Mouse (Mus musculus) myocyte (in vitro differentiated cells): ENCODE measurements around the gene Trim37.

Experiments
- CEBPB ChIP-seq: IDR thresholded peaks from 2 replicates; pipeline ENCODE4 v1.6.1; 2011; ENCODE audit warnings: mild to moderate bottlenecking, moderate library complexity; ENCODE audit not compliant: poor library complexity, insufficient read depth, severe bottlenecking
- E2F4 ChIP-seq: IDR thresholded peaks from one replicate; pipeline ENCODE4 v1.6.1; 2011; ENCODE audit warnings: mild to moderate bottlenecking, control low read depth, moderate library complexity; ENCODE audit not compliant: insufficient read depth
- MAX ChIP-seq: IDR thresholded peaks from one replicate; pipeline ENCODE4 v1.6.1; 2011; ENCODE audit warnings: low read depth, mild to moderate bottlenecking, control low read depth
- MYOD1 ChIP-seq, 3 experiments: IDR thresholded peaks; one replicate each; pipeline ENCODE4 v1.6.1; 2011; ENCODE audit warnings: control low read depth in 2 of 3, low read depth in 2 of 3, mild to moderate bottlenecking in 2 of 3, moderate library complexity in 1 of 3; ENCODE audit not compliant: insufficient read length in 2 of 3, control insufficient read depth in 1 of 3
- MYOG ChIP-seq, 3 experiments: IDR thresholded peaks; one replicate each; pipeline ENCODE4 v1.6.1; 2011; ENCODE audit warnings: control low read depth in 2 of 3, low read depth in 2 of 3, mild to moderate bottlenecking in 2 of 3; ENCODE audit not compliant: insufficient read length in 2 of 3, control insufficient read depth in 1 of 3, insufficient read depth in 1 of 3
- POLR2A ChIP-seq: IDR thresholded peaks from one replicate; pipeline ENCODE4 v1.6.1; 2011; ENCODE audit warnings: low read depth, mild to moderate bottlenecking, control low read depth, moderate library complexity; ENCODE audit not compliant: insufficient read length
- POLR2AphosphoS2 ChIP-seq: IDR thresholded peaks from one replicate; pipeline ENCODE4 v1.6.1; 2011; ENCODE audit warnings: low read depth, control low read depth; ENCODE audit not compliant: insufficient read length
- REST ChIP-seq: IDR thresholded peaks from one replicate; pipeline ENCODE4 v1.6.1; 2011; ENCODE audit warnings: mild to moderate bottlenecking, control low read depth, moderate library complexity; ENCODE audit not compliant: insufficient read depth, insufficient read length
- SRF ChIP-seq: IDR thresholded peaks from one replicate; pipeline ENCODE4 v1.6.1; 2011; ENCODE audit warnings: low read depth; ENCODE audit not compliant: control insufficient read depth, insufficient read length
- TCF12 ChIP-seq: IDR thresholded peaks from one replicate; pipeline ENCODE4 v1.6.1; 2011; ENCODE audit warnings: mild to moderate bottlenecking, control low read depth; ENCODE audit not compliant: poor library complexity, insufficient read depth, severe bottlenecking
- USF1 ChIP-seq: IDR thresholded peaks from one replicate; pipeline ENCODE4 v1.6.1; 2011; ENCODE audit warnings: low read depth, mild to moderate bottlenecking, control low read depth, moderate library complexity

DNA sequence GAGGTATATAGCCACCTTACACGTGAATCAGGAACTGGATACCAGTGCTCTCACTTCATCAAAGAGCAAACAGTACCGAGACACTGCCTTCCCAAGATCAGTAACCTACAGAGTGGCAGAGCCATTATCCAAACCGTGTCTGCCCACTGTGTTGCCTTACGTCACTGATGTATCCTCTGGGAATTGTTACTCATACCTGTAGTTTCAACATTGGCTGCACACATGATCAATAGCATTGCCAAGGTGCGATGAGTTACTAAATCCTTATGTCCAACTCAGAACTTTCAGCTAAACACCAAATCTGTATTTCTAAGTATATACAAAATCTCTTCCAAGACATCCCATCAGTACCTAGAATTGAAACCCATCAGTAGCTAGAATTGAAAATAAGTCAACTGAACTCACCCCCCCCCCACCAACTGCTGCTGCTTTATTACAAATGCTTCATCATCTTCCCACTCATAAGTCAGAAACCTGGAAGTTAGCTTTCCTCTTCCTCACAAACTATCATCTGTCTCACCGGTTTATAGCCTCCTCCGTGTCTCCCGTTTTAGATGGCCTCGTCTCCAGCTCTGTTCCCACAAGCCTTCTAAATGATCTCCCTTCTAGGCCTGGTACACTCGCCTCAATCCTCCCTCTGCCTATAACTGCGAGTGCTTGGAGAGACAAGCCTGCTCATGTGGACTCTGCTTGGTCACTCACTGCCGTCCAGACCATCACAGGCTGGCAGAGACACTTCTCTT lies 108.0 kb downstream of the Trim37 start:
- no peak for TF ChIP-seq USF1
- TF ChIP-seq MYOD1 (IDR thresholded peaks at IDR 0.05; ENCODE audit: control insufficient read depth in 1 of 3, insufficient read length in 2 of 3, low read depth in 2 of 3): no peak
- TF ChIP-seq POLR2A: no peak
- no peak for TF ChIP-seq TCF12
- TF ChIP-seq MYOG (IDR thresholded peaks at IDR 0.05; ENCODE audit: control insufficient read depth in 1 of 3, insufficient read depth in 1 of 3, insufficient read length in 2 of 3, low read depth in 2 of 3): no peak
- no peak for TF ChIP-seq POLR2AphosphoS2
- TF ChIP-seq MAX: no peak
- no peak for TF ChIP-seq SRF
- no peak for TF ChIP-seq CEBPB
- no peak for TF ChIP-seq REST
- TF ChIP-seq E2F4: no peak
